Mouse (Mus musculus) left cerebral cortex, postnatal 14 days (tissue): Measurements from ENCODE around the gene B3galt4. TPM values are rescaled to one million over a fixed set of nuclear protein-coding genes. Genes with fewer than 3 reads are reported as not detected.
"Not testable (repeated sequence)": the region's sequence is repeated elsewhere in the genome, so short reads cannot be mapped to it uniquely, and the experiment has no call there.

Source experiments
- DNase-seq, 2 experiments: peaks; one replicate each; pipeline ENCODE4 v3.0.0; 2021 to 2022; ENCODE audit warnings: low spot score in 2 of 2, mixed read lengths in 1 of 2
- intact Hi-C: fragments of 180-260 bp; cut with DNase I; formaldehyde crosslinking; loops from one replicate; pipeline ENCODE4 v1.15.1; 2025
- long read RNA-seq, 2 experiments: library from polyadenylated mRNA; stranded (forward); transcript quantifications; one replicate each; pipeline ENCODE4 v2.0.0; 2021
- total RNA-seq, 2 experiments: library from RNA; stranded (reverse); gene quantifications; 2 replicates each; pipeline ENCODE4 v1.2.3; 2021

B3galt4 gene
- 1 to 10 TPM; 5.6 to 8.1 TPM for total RNA-seq
- long read RNA-seq, experiment 1, partial matches to known transcripts: 0 of 2 reads
- long read RNA-seq, experiment 1, other reads (novel, unspliced or antisense): 0 of 2 reads
- long read RNA-seq, experiment 2: 0 reads

GRCm38 (mm10) chr17:33951021-33951946 is at the start of gene B3galt4:
TSS of gene B3galt4 (minus strand) at chr17:33951488.
- DNase-seq: peak; percentile 83 to 86
- intact Hi-C loops: no loop called here

- DNase-seq: not testable (repeated sequence)
- intact Hi-C loops: loop anchor here (5.0 kb wide), 1 partner anchor 1377 kb away; the partner anchor contains the start of gene H2-Q4
Measured at GRCm38 (mm10) chr17:34000796-34001195, 49.5 kb upstream of the B3galt4 start.

- peak; percentile 70 to 73 for DNase-seq
- intact Hi-C loops: loop anchor here (5.0 kb wide), 1 partner anchor 1377 kb away; the partner anchor contains the start of gene H2-Q4
Measured at GRCm38 (mm10) chr17:34000150-34000537, 48.9 kb upstream of the B3galt4 start, which contains the start of gene H2-K1. TSS of gene H2-K1 (minus strand) at chr17:34000347.

GRCm38 (mm10) chr17:33999341-34000149 is 48.3 kb upstream of the B3galt4 start:
- DNase-seq: no peak
- intact Hi-C loops: loop anchor here (5.0 kb wide), 2 partner anchors 1293 to 1378 kb away; partner anchors contain the start of gene H2-Q4

GRCm38 (mm10) chr17:33998697-33999096 is 47.4 kb upstream of the B3galt4 start:
- intact Hi-C loops: loop anchor here (5.0 kb wide), 1 partner anchor 1294 kb away; no protein-coding TSS in a partner anchor
- not testable (repeated sequence) for DNase-seq

GRCm38 (mm10) chr17:33997025-33997424 is 45.7 kb upstream of the B3galt4 start:
- not testable (repeated sequence) for DNase-seq
- intact Hi-C loops: loop anchor here (5.0 kb wide), 1 partner anchor 1295 kb away; no protein-coding TSS in a partner anchor

GRCm38 (mm10) chr17:33995651-33996050 is 44.4 kb upstream of the B3galt4 start:
- intact Hi-C loops: loop anchor here (5.0 kb wide), 1 partner anchor 1297 kb away; no protein-coding TSS in a partner anchor
- DNase-seq: no peak

- DNase-seq: no peak
- intact Hi-C loops: loop anchor here (5.0 kb wide), 1 partner anchor 1297 kb away; no protein-coding TSS in a partner anchor
Measured at GRCm38 (mm10) chr17:33994959-33995358, 43.7 kb upstream of the B3galt4 start.

GRCm38 (mm10) chr17:33991788-33992664 is 40.7 kb upstream of the B3galt4 start:
- DNase-seq: peak; percentile 38 to 65
- intact Hi-C loops: no loop called here

GRCm38 (mm10) chr17:33982136-33982535 is 30.8 kb upstream of the B3galt4 start:
- DNase-seq: peak; percentile 37 to 58
- intact Hi-C loops: not testable (repeated sequence)

- DNase-seq: peak; percentile 90 to 97
- intact Hi-C loops: not testable (repeated sequence)
Measured at GRCm38 (mm10) chr17:33981192-33981909, 30.1 kb upstream of the B3galt4 start.

- intact Hi-C loops: no loop called here
- DNase-seq: no peak
Measured at GRCm38 (mm10) chr17:33980181-33981035, 29.1 kb upstream of the B3galt4 start.

GRCm38 (mm10) chr17:33979512-33980050 is 28.3 kb upstream of the B3galt4 start:
- intact Hi-C loops: no loop called here
- DNase-seq: no peak

GRCm38 (mm10) chr17:33978631-33979031 is 27.3 kb upstream of the B3galt4 start:
- peak in 1 of 2 experiments; percentile 65 for DNase-seq
- intact Hi-C loops: no loop called here

- intact Hi-C loops: no loop called here
- no peak for DNase-seq
Measured at GRCm38 (mm10) chr17:33977861-33978557, 26.7 kb upstream of the B3galt4 start.

- intact Hi-C loops: loop anchor here (2.0 kb wide), 1 partner anchor 1297 kb away; no protein-coding TSS in a partner anchor
- DNase-seq: no peak
Measured at GRCm38 (mm10) chr17:33973572-33973971, 22.3 kb upstream of the B3galt4 start.
